Mouse (Mus musculus): Measurements from ENCODE around the gene C77080.

DNA sequence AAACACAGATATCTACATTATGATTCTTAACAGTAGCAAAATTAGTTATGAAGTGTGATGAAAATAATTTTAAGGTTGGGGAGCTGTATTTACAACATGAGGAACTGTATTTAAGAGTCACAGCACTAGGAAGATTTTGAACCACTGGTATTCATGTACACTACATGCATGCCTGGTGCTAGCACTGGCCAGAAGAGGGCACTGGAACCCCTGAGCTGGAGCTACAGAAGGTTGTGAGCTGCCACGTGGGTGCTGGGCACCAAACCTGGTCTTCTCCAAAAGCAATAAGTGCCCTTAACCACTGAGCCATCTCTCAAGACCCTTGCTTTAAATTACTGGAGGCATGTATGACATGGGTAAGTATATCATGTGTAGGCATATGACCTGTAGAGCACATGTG, 88.7 kb downstream of the C77080 start:
- TF ChIP-seq EP300 (optimal IDR thresholded peaks at IDR 0.05): no peak
- TF ChIP-seq CTCF (IDR thresholded peaks at IDR 0.05; ENCODE audit: low read depth): peak; percentile 41
